Mouse (Mus musculus): ENCODE data around the gene Got2.
A peak's percentile ranks its signal among the peaks of the same experiment; 100 is the strongest.

DNA sequence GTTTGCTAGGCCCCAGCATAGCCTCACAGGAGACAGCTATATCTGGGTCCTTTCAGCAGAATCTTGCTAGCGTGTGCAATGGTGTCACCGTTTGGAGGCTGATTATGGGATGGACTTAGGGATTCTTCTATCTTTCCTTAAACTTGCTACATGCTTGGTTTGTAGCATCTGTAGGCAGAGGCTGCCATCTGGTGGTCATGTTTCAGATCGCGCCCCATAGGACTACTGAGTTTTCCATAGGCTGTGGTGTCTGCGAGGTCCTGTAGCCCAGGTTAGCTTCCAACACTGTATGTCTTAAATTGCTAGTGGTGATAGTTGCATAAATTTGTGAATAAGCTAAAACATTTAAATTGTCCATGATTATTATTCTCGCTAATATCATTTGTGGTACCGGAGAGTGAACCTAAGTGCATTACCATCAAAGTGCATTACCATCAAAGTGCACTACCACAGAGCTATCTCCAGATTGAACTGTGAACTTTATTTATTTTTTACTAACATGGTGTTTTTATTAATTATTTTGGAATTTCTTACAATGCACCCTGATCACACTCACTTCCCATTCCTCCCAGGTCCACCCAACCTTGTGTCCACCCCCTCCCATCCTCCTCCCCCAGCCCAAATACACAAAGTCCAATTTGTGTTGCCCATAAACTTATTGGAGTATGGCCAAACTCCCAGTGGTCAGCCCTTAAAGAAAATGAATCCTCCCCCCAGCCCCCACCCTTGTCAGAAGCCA is 26.7 kb upstream of the Got2 start:
- TF ChIP-seq CTCF (IDR thresholded peaks at IDR 0.05; ENCODE audit: extremely low read depth, insufficient read depth, low read length) (peak; percentile 95), POLR2A (IDR thresholded peaks at IDR 0.05; ENCODE audit: extremely low read depth, insufficient read depth, low read length) (no peak)
